Mouse (Mus musculus) C2C12 (cell line): ENCODE measurements around the gene Ica1l.
"Not testable (repeated sequence)": the region's sequence is repeated elsewhere in the genome, so short reads cannot be mapped to it uniquely, and the experiment has no call there.

Source experiments
- CEBPB ChIP-seq: IDR thresholded peaks from one replicate; pipeline ENCODE4 v1.6.1; 2011; ENCODE audit warnings: low read depth, mild to moderate bottlenecking, control low read depth, moderate library complexity
- MYOD1 ChIP-seq: IDR thresholded peaks from one replicate; pipeline ENCODE4 v1.6.1; 2011; ENCODE audit warnings: low read depth; ENCODE audit not compliant: control insufficient read depth, insufficient read length

GRCm38 (mm10) chr1:60047481-60047880 lies 4.5 kb upstream of the Ica1l start:
- TF ChIP-seq MYOD1, CEBPB: not testable (repeated sequence)
